Mouse (Mus musculus): Measurements from ENCODE around the gene Adamts20. TPM values are rescaled to one million over a fixed set of nuclear protein-coding genes. Genes with fewer than 3 reads are reported as not detected.

The Adamts20 gene
- polyA plus RNA-seq, 1 experiment from 2014 or later, result 0.64 TPM

GRCm38 (mm10) chr15:94418427-94418826 is 46.8 kb downstream of the Adamts20 start:
- TF ChIP-seq EP300 (optimal IDR thresholded peaks at IDR 0.05) (no peak), CTCF (IDR thresholded peaks at IDR 0.05; ENCODE audit: low read depth) (no peak)
- no peak for ATAC-seq (ENCODE audit: low FRiP score, low TSS enrichment)
- Histone ChIP-seq H3K27me3 (ENCODE audit: control insufficient read depth, insufficient read depth, low read length) (no peaks in the 10 kb centered on the region), H3K36me3 (ENCODE audit: control insufficient read depth, insufficient read depth, low read length) (no peaks in the 10 kb centered on the region), H3K4me2 (replicated peaks; ENCODE audit: low read depth) (no peak overlapping the region), H3K27ac (replicated peaks) (no peak overlapping the region), H3K9ac (ENCODE audit: low read length) (no peak overlapping the region), H3K9me3 (ENCODE audit: control insufficient read depth, low read length) (no peaks in the 10 kb centered on the region), H3K4me3 (ENCODE audit: low read depth, low read length) (no peak overlapping the region), H3K4me1 (replicated peaks; ENCODE audit: control insufficient read depth, insufficient read depth) (no peaks in the 10 kb centered on the region)
- WGBS, result 90% methylated on average over 5 of the region's 5 CpGs
- no peak for DNase-seq (ENCODE audit: low spot score)

DNA sequence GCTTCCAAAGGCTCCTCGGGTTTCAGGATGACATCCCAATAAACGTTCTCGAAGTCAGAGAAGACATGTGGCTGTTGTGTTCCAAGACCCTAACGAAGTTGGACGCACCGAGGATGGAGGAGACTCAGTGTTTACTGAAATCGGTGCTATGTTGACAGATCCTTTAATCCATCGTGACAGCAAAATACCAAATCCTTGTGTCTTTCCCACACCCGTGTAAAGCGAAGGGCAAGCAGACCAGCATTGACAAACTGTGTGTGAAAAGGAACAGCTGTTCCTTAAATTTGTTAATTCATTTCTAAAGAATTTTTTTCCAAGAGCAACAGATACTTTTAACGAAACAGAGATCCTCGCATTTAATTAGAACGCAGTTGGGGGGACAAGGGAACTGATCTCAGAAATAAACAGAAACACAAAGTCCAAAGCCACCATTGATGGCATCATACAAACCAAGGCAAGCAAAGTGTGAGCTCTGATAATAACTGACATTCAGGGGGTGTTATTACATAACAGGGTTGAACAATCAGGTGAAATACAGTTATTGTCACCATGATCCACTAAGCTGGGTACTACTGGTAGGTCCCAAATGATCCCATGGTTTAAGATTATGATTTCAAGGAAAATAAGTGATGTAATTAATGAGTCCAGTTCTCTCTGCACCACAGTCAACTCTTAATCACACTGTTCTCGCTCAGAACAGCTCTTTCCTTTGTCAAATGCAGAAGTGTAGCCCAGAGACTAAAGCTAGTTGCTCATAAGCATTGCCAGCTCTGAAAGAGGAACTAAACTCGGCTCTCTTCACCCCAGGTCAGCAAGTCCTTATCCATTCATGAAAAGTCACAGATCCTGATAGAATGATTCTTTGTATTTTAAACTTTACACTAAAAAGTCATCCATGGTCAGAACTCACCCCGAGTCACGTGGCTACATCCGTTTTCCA is 47.7 kb downstream of the Adamts20 start:
- Histone ChIP-seq H3K4me2 (replicated peaks; ENCODE audit: low read depth) (no peak overlapping the region), H3K36me3 (ENCODE audit: control insufficient read depth, insufficient read depth, low read length) (no peaks in the 10 kb centered on the region), H3K27me3 (ENCODE audit: control insufficient read depth, insufficient read depth, low read length) (no peaks in the 10 kb centered on the region), H3K9me3 (ENCODE audit: control insufficient read depth, low read length) (no peaks in the 10 kb centered on the region), H3K4me1 (replicated peaks; ENCODE audit: control insufficient read depth, insufficient read depth) (no peaks in the 10 kb centered on the region), H3K27ac (replicated peaks) (no peak overlapping the region), H3K9ac (ENCODE audit: low read length) (no peak overlapping the region), H3K4me3 (ENCODE audit: low read depth, low read length) (no peak overlapping the region)
- WGBS, result 47% methylated on average over 18 of the region's 18 CpGs
- no peak for DNase-seq (ENCODE audit: low spot score)
- TF ChIP-seq CTCF (IDR thresholded peaks at IDR 0.05; ENCODE audit: low read depth) (no peak), EP300 (optimal IDR thresholded peaks at IDR 0.05) (no peak)
- no peak for ATAC-seq (ENCODE audit: low FRiP score, low TSS enrichment)

DNA sequence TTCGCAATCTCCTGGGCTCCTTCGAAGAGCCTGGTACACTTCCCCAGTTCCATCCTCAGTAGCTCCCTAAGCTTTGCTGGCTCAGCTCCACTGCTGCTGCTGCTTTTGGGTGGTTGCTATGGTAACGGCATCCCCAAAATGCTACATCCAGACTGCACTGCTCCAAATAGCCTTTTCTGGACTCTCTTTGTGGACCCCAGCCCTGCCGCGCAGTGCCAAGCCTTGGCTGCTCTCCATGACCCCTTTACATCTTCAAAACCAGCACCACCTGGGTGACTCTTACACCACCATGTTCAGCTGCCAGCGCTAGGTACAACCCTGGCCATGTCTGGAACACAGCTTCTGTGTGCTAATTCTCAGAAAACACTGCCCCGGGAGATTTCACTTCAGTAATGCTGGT is 55.4 kb downstream of the Adamts20 start:
- TF ChIP-seq CTCF (IDR thresholded peaks at IDR 0.05; ENCODE audit: low read depth) (no peak), EP300 (optimal IDR thresholded peaks at IDR 0.05) (no peak)
- Histone ChIP-seq H3K27me3 (ENCODE audit: control insufficient read depth, insufficient read depth, low read length) (no peaks in the 10 kb centered on the region), H3K36me3 (ENCODE audit: control insufficient read depth, insufficient read depth, low read length) (no peaks in the 10 kb centered on the region), H3K9ac (ENCODE audit: low read length) (no peak overlapping the region), H3K9me3 (ENCODE audit: control insufficient read depth, low read length) (no peaks in the 10 kb centered on the region), H3K27ac (replicated peaks) (no peak overlapping the region), H3K4me3 (ENCODE audit: low read depth, low read length) (no peak overlapping the region), H3K4me2 (replicated peaks; ENCODE audit: low read depth) (no peak overlapping the region), H3K4me1 (replicated peaks; ENCODE audit: control insufficient read depth, insufficient read depth) (no peaks in the 10 kb centered on the region)
- WGBS, result 88% methylated on average over 7 of the region's 7 CpGs
- ATAC-seq (ENCODE audit: low FRiP score, low TSS enrichment) (no peak), DNase-seq (ENCODE audit: low spot score) (no peak)

DNA sequence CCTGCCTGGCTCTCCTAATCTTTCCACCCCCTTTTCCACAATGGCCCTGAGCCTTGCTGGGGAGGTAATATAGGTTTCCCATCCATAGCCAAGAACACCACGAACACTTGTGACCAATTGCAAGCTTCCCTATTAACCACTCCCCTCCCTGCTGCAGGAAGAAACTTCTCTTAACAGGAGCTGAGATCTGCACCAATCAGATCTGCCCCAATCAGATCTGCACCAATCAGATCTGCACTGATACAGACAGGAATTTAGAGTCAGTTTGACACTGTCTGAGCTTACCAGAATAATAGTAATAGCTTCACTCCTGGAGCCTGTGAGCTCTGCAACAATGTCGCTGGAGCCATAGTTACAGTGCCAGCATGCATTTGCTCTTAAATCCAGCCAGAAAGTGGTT is 58.9 kb downstream of the Adamts20 start:
- TF ChIP-seq CTCF (IDR thresholded peaks at IDR 0.05; ENCODE audit: low read depth) (no peak), EP300 (optimal IDR thresholded peaks at IDR 0.05) (no peak)
- Histone ChIP-seq H3K4me2 (replicated peaks; ENCODE audit: low read depth) (no peak overlapping the region), H3K4me3 (ENCODE audit: low read depth, low read length) (no peak overlapping the region), H3K9me3 (ENCODE audit: control insufficient read depth, low read length) (no peaks in the 10 kb centered on the region), H3K9ac (ENCODE audit: low read length) (no peak overlapping the region), H3K36me3 (ENCODE audit: control insufficient read depth, insufficient read depth, low read length) (no peaks in the 10 kb centered on the region), H3K27ac (replicated peaks) (no peak overlapping the region), H3K4me1 (replicated peaks; ENCODE audit: control insufficient read depth, insufficient read depth) (no peaks in the 10 kb centered on the region), H3K27me3 (ENCODE audit: control insufficient read depth, insufficient read depth, low read length) (no peaks in the 10 kb centered on the region)
- ATAC-seq (ENCODE audit: low FRiP score, low TSS enrichment), result no peak
- DNase-seq (ENCODE audit: low spot score), result no peak
- WGBS, result 23% methylated on average over 2 of the region's 2 CpGs

DNA sequence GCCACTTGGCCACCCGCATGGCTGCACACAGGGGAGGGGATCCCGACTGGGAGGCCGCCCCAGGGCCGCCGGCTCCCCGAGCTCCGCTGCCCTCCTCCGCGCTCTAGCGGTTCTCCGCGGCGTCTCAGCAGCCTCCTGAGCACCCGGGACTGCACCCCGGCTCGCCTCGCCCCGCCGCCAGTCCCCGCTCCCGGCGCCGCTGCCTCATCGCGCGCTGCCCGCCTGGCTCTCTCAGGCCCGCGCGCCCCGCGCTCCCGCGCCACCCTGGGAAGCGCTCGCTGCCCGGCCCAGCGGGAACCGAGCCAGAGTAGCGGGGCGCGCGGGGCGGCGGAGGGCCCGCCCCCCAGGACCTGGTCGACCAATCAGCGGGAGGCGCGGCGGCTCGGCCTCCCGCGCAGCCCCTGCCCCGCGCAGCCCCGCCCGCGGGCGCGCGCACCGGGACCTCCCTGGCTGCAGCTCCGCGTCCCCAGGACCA is 61.1 kb downstream of the Adamts20 start:
- TF ChIP-seq EP300 (optimal IDR thresholded peaks at IDR 0.05) (no peak), CTCF (IDR thresholded peaks at IDR 0.05; ENCODE audit: low read depth) (peak; percentile 29; the same call in 1 of the 2 replicates)
- Histone ChIP-seq H3K9ac (ENCODE audit: low read length) (peak overlapping the region; percentile 52), H3K36me3 (ENCODE audit: control insufficient read depth, insufficient read depth, low read length) (no peaks in the 10 kb centered on the region), H3K9me3 (ENCODE audit: control insufficient read depth, low read length) (no peaks in the 10 kb centered on the region), H3K4me1 (replicated peaks; ENCODE audit: control insufficient read depth, insufficient read depth) (no peaks in the 10 kb centered on the region), H3K4me2 (replicated peaks; ENCODE audit: low read depth) (peak overlapping the region; percentile 90), H3K27me3 (ENCODE audit: control insufficient read depth, insufficient read depth, low read length) (no peaks in the 10 kb centered on the region), H3K27ac (replicated peaks) (no peak overlapping the region), H3K4me3 (ENCODE audit: low read depth, low read length) (peak overlapping the region; percentile 57)
- WGBS, result under 1% methylated on average over 39 of the region's 65 CpGs
- DNase-seq (ENCODE audit: low spot score) (peak; percentile 68), ATAC-seq (ENCODE audit: low FRiP score, low TSS enrichment) (peak; percentile 86)

Measured in stomach, postnatal 0 days (tissue).